Mouse (Mus musculus): ENCODE results near the gene Gm9573.

The Gm9573 gene

GRCm38 (mm10) chr17:35594456-35594855, 32.0 kb downstream of the Gm9573 start:
- no peak for DNase-seq (ENCODE audit: extremely low read depth, low read depth, low spot score)

DNA sequence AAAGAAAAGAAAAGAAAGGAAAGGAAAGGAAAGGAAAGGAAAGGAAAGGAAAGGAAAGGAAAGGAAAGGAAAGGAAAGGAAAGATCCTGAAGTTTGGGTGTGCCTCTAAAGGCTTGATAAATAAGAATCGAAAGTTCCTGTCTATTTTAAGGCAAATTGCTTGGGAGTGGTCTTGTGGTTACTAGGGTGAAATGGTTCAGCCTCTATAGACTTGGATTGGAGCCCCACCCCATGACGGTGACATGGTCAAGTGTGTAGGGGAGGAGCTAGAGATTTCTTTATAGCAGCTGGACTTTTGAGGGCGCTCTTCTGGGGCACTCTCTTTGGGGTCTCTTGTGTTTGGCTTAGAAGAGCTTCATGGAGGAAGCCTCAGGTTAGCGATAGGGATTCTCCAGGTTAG, 32.7 kb downstream of the Gm9573 start:
- no peak for DNase-seq (ENCODE audit: extremely low read depth, low read depth, low spot score)

DNA sequence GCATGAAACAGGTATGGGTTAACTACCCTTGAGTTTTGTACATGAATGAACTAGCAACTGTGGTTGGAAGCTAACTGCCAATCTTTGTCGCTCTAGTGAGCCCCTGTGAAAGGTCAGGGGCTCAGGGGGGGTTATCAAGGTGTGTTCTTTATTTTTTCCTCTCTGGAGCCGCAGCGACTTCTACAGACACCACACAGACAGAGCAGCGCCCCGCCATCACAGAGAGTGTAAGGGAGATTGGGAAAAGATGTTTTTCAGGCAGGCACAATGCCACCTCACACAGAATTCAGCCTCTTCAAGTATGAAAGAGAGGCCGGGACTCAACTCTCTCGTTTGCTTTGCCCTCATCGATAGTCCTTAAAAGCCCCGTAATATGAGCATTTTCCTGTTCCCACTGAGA, 34.3 kb downstream of the Gm9573 start:
- DNase-seq (ENCODE audit: extremely low read depth, low read depth, low spot score): no peak

DNA sequence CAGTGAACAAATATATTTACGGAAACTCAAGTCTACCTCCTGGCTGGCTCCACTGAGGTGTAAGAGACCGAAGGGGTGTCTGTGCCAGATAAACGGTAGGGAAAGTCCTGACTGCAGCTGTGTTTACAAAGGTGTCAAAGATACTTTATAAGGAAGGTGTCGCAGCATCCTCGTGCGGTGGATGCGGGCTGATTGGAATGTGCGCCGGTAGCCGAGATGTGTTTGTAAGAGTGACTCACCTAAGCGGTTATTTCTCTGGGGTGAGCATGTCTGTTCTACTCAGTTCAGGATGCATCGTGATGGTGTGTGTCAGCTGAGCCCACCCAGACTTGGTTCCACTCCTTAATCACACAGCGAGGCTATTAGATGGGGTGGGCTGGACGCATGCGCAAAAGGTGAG, 34.7 kb downstream of the Gm9573 start:
- DNase-seq (ENCODE audit: extremely low read depth, low read depth, low spot score): no peak

DNA sequence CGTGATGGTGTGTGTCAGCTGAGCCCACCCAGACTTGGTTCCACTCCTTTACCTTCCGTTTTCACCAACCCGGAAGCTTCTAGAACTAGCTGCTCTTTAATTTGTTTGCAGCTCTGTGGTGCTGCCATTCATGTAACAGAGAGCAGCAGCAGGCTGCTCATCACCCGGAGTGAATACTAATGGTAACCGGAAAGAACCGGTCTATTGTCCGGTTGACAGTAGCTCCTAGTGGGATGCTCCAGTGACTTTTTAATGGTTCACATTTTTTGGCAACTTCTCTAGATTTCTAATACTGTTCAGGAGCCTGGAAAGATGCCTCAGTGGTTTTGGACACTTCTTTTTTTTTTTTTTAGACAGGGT, 35.2 kb downstream of the Gm9573 start:
- DNase-seq (ENCODE audit: extremely low read depth, low read depth, low spot score): no peak

DNA sequence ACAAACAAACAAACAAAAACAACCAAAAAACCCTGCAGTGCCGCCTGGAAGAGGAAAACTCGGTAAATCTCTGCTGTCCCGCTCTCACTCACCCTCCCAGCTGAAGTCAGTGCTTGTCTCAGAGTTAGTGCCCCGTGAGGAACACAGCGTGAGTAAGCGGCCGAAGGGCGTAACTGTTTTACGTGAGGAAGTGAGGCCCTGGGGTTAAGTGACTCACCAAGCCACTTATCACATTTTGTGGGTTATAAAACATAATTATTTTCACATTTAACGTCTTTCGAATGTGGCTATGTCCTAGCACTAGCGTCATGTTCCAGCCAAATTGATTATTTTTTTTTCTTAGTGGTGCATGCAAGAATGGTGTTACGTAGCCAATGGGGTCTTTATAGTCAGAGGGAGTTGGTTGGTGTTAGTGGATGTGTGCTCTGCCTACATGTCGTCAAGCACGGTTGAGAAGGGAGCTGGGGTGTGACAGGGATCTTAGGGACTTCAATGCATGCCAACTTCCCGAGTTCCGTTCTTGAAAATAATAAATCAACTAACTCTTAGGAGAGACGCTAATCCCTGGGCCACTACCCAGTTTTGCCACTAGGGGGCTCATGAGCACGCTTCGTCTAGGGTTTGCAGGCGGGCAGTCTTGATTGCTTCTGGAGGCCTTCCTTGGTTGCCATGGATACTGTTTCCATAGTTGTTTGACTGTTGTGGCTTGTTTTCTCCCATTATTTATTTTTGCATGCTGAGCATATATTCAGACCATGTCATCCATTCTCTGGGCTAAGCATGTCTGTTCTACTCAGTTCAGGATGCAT, 35.8 kb downstream of the Gm9573 start:
- DNase-seq (ENCODE audit: extremely low read depth, low read depth, low spot score): no peak

- DNase-seq (ENCODE audit: extremely low read depth, low read depth, low spot score): no peak
Observed at GRCm38 (mm10) chr17:35588387-35588786, 38.0 kb downstream of the Gm9573 start.

DNA sequence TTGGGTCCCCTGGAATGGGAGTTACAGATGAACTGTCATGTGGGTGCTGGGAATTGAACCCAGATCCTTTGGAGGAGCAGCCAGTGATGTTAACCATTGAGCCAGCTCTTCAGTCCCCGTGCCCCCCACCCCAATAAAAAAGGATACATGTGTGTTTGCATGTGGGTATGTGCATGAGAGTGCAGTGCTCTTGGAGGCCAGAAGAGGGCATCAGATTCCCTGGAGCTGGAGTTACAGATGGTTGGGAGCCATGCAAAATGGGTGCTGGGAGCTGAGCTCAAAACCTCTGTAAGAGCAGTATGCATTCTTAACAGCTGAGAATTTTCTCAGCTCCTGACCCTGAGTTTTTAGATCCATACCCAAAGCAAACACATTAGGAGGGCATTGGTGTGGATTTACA, 39.1 kb downstream of the Gm9573 start:
- DNase-seq (ENCODE audit: extremely low read depth, low read depth, low spot score): no peak

- DNase-seq (ENCODE audit: extremely low read depth, low read depth, low spot score): no peak
Observed at GRCm38 (mm10) chr17:35584330-35584937, 42.0 kb downstream of the Gm9573 start.

GRCm38 (mm10) chr17:35582900-35583299, 43.5 kb downstream of the Gm9573 start:
- no peak for DNase-seq (ENCODE audit: extremely low read depth, low read depth, low spot score)

GRCm38 (mm10) chr17:35578211-35578610, 48.2 kb downstream of the Gm9573 start:
- DNase-seq (ENCODE audit: extremely low read depth, low read depth, low spot score): no peak

DNA sequence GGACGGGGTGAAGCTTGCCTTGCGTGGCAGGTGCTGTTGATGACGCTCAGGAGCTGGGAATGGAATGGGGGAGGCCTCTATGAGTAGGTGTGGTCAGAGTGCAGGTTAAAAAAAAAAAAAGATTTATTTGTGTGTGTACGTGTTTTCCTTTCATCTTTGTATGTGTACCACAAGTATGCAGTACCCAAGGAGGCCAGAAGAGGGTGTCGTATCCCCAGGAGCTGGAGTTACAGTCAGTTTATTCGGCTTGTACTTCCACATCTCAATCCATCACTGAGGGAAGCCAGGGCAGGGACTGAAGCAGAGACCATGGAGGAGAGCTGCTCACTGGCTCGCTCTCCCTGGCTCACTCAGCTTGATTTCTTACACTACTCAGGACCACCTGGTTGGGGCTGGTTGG, 55.0 kb downstream of the Gm9573 start:
- DNase-seq (ENCODE audit: extremely low read depth, low read depth, low spot score): no peak

GRCm38 (mm10) chr17:35570836-35571235, 55.6 kb downstream of the Gm9573 start:
- DNase-seq (ENCODE audit: extremely low read depth, low read depth, low spot score): no peak

DNA sequence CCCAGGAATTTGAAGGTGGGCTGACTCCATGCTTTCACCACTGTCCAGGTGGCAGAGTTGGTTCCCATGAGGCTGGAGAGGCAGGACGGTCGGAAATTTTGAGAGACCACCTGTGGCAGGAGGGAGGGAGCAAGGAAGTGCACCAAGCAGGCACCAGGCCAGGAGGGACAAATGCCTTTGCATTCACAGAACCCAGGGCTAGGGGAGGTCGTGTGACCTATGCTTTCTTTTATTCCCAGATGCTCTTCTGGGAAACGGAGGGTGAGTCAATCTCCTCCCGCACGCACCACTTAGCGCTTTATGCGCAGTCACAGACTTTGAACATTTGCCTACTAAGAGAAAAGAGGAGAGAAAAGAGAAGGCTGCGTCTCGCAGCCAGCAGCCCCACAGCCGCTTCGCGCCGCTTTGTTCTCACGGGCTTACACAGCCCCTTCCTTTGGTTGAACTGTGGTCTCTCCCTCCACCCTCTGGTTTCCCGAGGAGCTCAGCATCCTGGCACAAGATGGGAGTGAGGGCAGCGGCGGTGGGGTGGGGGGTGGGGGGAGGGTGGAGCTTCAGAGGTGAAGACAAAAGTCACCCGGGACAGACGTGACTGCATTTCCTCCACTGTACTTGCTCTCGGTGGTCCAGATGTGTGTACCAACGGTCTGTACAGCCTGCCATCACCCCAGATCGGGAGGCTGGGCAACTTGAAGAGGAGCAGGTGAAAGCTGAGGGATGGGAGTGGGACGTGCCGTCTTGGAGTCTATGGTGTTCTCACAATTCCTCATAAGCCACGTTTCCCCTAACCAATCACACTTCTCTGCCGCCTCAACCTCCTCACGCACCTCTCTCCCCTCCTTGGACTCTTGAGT, 57.1 kb downstream of the Gm9573 start:
- no peak for DNase-seq (ENCODE audit: extremely low read depth, low read depth, low spot score)

Data from fat pad, adult 2 months (tissue).